Mouse (Mus musculus): ENCODE data around the gene Ltn1. TPM values are rescaled to one million over a fixed set of nuclear protein-coding genes. Genes with fewer than 3 reads are reported as not detected.

Gene Ltn1
- total RNA-seq (2021) = 10 to 100 TPM; 22.2 to 23.7 TPM

- intact Hi-C loops (cut with DNase I) = no loop called here
- DNase-seq = peak; percentile 97 to 98
Measured at GRCm38 (mm10) chr16:87432033-87432814, at the start of gene Ltn1. Gene Ltn1 (minus strand): TSS chr16:87432612.

GRCm38 (mm10) chr16:87470579-87470978 lies 38.2 kb upstream of the Ltn1 start:
- DNase-seq = no peak
- intact Hi-C loops (cut with DNase I) = no loop called here

GRCm38 (mm10) chr16:87458752-87459151 lies 26.3 kb upstream of the Ltn1 start:
- intact Hi-C loops (cut with DNase I) = no loop called here
- no peak for DNase-seq

GRCm38 (mm10) chr16:87455180-87455611 lies 22.8 kb upstream of the Ltn1 start:
- intact Hi-C loops (cut with DNase I) = loop anchor here (2.0 kb wide), 1 partner anchor 40 kb away; the partner anchor contains the start of gene Cct8

GRCm38 (mm10) chr16:87454419-87455179 lies 22.2 kb upstream of the Ltn1 start, which contains the start of gene Usp16:
Gene Usp16 (plus strand): TSS chr16:87454703.
- intact Hi-C loops (cut with DNase I) = loop anchor here (1.0 to 2.0 kb wide), 2 partner anchors 14 to 40 kb away; partner anchors contain the start of genes Cct8 and Rwdd2b
- DNase-seq = peak; percentile 93 to 95

More at GRCm38 (mm10) chr16:87455180-87455611, 22.8 kb upstream of the Ltn1 start:
- no peak for DNase-seq

GRCm38 (mm10) chr16:87453226-87453625 lies 20.8 kb upstream of the Ltn1 start:
- intact Hi-C loops (cut with DNase I) = no loop called here

GRCm38 (mm10) chr16:87445528-87445927 lies 13.1 kb upstream of the Ltn1 start:
- intact Hi-C loops (cut with DNase I) = no loop called here
- DNase-seq = no peak

More at GRCm38 (mm10) chr16:87453226-87453625, 20.8 kb upstream of the Ltn1 start:
- no peak for DNase-seq

- DNase-seq = no peak
- intact Hi-C loops (cut with DNase I) = no loop called here
Measured at GRCm38 (mm10) chr16:87445110-87445509, 12.7 kb upstream of the Ltn1 start.

- DNase-seq = no peak
- intact Hi-C loops (cut with DNase I) = no loop called here
Measured at GRCm38 (mm10) chr16:87444071-87444470, 11.7 kb upstream of the Ltn1 start.

- intact Hi-C loops (cut with DNase I) = no loop called here
- no peak for DNase-seq
Measured at GRCm38 (mm10) chr16:87443245-87443644, 10.8 kb upstream of the Ltn1 start.

- DNase-seq = no peak
Measured at GRCm38 (mm10) chr16:87442291-87442690, 9.9 kb upstream of the Ltn1 start.

GRCm38 (mm10) chr16:87441089-87441488 lies 8.7 kb upstream of the Ltn1 start:
- intact Hi-C loops (cut with DNase I) = no loop called here
- DNase-seq = no peak

More at GRCm38 (mm10) chr16:87442291-87442690, 9.9 kb upstream of the Ltn1 start:
- intact Hi-C loops (cut with DNase I) = no loop called here

GRCm38 (mm10) chr16:87440184-87440686 lies 7.8 kb upstream of the Ltn1 start, which contains the start of gene Rwdd2b:
Gene Rwdd2b (minus strand): TSS chr16:87440573.
- DNase-seq = peak; percentile 91 to 97
- intact Hi-C loops (cut with DNase I) = loop anchor here (1.0 kb wide), 1 partner anchor 14 kb away; the partner anchor contains the start of gene Usp16

- intact Hi-C loops (cut with DNase I) = no loop called here
- no peak for DNase-seq
Measured at GRCm38 (mm10) chr16:87438697-87439096, 6.3 kb upstream of the Ltn1 start.

- intact Hi-C loops (cut with DNase I) = no loop called here
- DNase-seq = no peak
Measured at GRCm38 (mm10) chr16:87437096-87437495, 4.7 kb upstream of the Ltn1 start.

GRCm38 (mm10) chr16:87435411-87436205 lies 3.2 kb upstream of the Ltn1 start:
- DNase-seq = no peak

GRCm38 (mm10) chr16:87434946-87435345 lies 2.5 kb upstream of the Ltn1 start:
- DNase-seq = no peak
- intact Hi-C loops (cut with DNase I) = no loop called here

More at GRCm38 (mm10) chr16:87435411-87436205, 3.2 kb upstream of the Ltn1 start:
- intact Hi-C loops (cut with DNase I) = no loop called here

- no peak for DNase-seq
- intact Hi-C loops (cut with DNase I) = no loop called here
Measured at GRCm38 (mm10) chr16:87434266-87434665, 1.9 kb upstream of the Ltn1 start.

- intact Hi-C loops (cut with DNase I) = no loop called here
- DNase-seq = peak in 1 of 2 experiments; percentile 27
Measured at GRCm38 (mm10) chr16:87427516-87427915, 4.9 kb downstream of the Ltn1 start.

- intact Hi-C loops (cut with DNase I) = no loop called here
- DNase-seq = no peak
Measured at GRCm38 (mm10) chr16:87420662-87421061, 11.8 kb downstream of the Ltn1 start.

All from heart, postnatal 36 days (tissue).